In the genomic region with DNA sequence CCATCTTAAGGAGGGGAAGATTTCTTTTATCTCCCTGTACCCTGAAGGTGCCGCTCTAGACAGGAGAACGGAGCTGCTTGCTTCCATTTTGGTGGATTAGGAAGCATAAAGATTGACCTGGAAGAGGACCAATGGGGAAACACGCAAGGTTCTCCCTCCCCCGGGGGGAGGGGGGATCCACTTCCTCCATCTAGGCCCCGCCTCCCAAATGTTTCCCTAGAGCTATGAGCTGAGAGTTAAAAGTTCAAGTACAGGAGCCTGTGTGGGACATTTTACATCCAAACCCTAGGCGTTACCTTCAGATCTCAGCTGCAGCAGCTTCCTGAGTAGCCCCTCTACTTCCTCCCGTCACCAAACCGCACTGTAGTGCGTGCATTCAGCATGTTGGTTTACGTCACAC, we compare ENCODE assay signal across 25 mouse cellular contexts. TPM values are rescaled to one million over a fixed set of nuclear protein-coding genes. Genes with fewer than 3 reads are reported as not detected.
"Had no signal": no experiment of that assay in that cellular context is flagged by ENCODE, and none has a peak within 500 bp of the region (broad histone marks: within the 10 kb centered on the region; RNA-seq: fewer than 3 reads in every experiment).

No protein-coding gene starts in this region.

- H3K4me2 ChIP-seq: heart, embryonic 12.5 days; hindbrain, embryonic 13.5 days; hindbrain, embryonic 15.5 days; kidney, embryonic 15.5 days; limb, embryonic 12.5 days; liver, embryonic 11.5 days had no signal

- H3K27ac ChIP-seq: gastrocnemius, adult 2 months; heart, embryonic 10.5 days; hindbrain, embryonic 13.5 days; hindbrain, embryonic 15.5 days; hindbrain, postnatal 0 days; kidney, embryonic 15.5 days; kidney, postnatal 0 days; left cerebral cortex, adult 2 months; limb, embryonic 10.5 days; limb, embryonic 12.5 days had no signal

- H3K9ac ChIP-seq: heart, embryonic 12.5 days; hindbrain, embryonic 13.5 days; hindbrain, embryonic 15.5 days; kidney, embryonic 15.5 days; limb, embryonic 12.5 days had no signal

- H3K36me3 ChIP-seq: heart, embryonic 10.5 days; heart, embryonic 12.5 days; hindbrain, embryonic 15.5 days; kidney, embryonic 15.5 days; limb, embryonic 10.5 days; limb, embryonic 12.5 days had no signal

- H3K4me3 ChIP-seq: gastrocnemius, adult 2 months; heart, embryonic 10.5 days; heart, embryonic 12.5 days; hindbrain, embryonic 13.5 days; hindbrain, embryonic 15.5 days; kidney, embryonic 15.5 days; left cerebral cortex, adult 2 months; limb, embryonic 10.5 days; limb, embryonic 12.5 days had no signal

- H3K4me1 ChIP-seq: heart, embryonic 12.5 days; limb, embryonic 12.5 days had no signal

- DNase-seq: gastrocnemius, adult 2 months; gastrocnemius, postnatal 10 days; gastrocnemius, postnatal 25 days; heart, adult 18-20 months; heart, postnatal 10 days; heart, postnatal 4 days; kidney, adult 11 months; kidney, adult 2 months; kidney, adult 9 months; kidney, postnatal 14 days; kidney, postnatal 36 days; liver had no signal

- ATAC-seq: hindbrain, postnatal 0 days; intestine, embryonic 16.5 days had no signal

- H3K9me3 ChIP-seq: heart, embryonic 10.5 days; hindbrain, embryonic 15.5 days; kidney, embryonic 15.5 days; limb, embryonic 10.5 days had no signal

- H3K27me3 ChIP-seq: heart, embryonic 12.5 days; hindbrain, embryonic 13.5 days; hindbrain, embryonic 15.5 days; kidney, embryonic 15.5 days; limb, embryonic 12.5 days had no signal

RNA-seq across cellular contexts. Expression of gene Dok5, which starts 56.5 kb away (rescaled TPM):
- total RNA-seq: granulocyte monocyte progenitor cell, adult 5-6 weeks had no signal
